Mouse (Mus musculus) forebrain, embryonic 10.5 days (tissue): Measurements from ENCODE around the gene Get4. TPM values are rescaled to one million over a fixed set of nuclear protein-coding genes. Genes with fewer than 3 reads are reported as not detected.
A peak's percentile ranks its signal among the peaks of the same experiment; 100 is the strongest.

ENCODE experiments used
- DNase-seq: peaks from one replicate; pipeline ENCODE4 v3.0.0-alpha.2; 2017; ENCODE audit warnings: low spot score; ENCODE audit errors: extremely low spot score
- H3K27ac ChIP-seq: fragments of 300-500 bp; sonication (generic); 2 replicates; pipeline ENCODE4 v1.5.1; 2016; ENCODE audit warnings: mild to moderate bottlenecking
- H3K27me3 ChIP-seq: fragments of 300-500 bp; sonication (generic); 2 replicates; pipeline ENCODE4 v1.6.1; 2016; ENCODE audit warnings: mild to moderate bottlenecking; ENCODE audit not compliant: poor library complexity, severe bottlenecking
- H3K36me3 ChIP-seq: fragments of 300-500 bp; sonication (generic); replicated peaks from 2 replicates; pipeline ENCODE4 v1.6.1; 2016; ENCODE audit warnings: mild to moderate bottlenecking, moderate library complexity
- H3K4me1 ChIP-seq: fragments of 300-500 bp; sonication (generic); 2 replicates; pipeline ENCODE4 v1.6.1; 2016
- H3K4me3 ChIP-seq: fragments of 300-500 bp; sonication (generic); 2 replicates; pipeline ENCODE4 v1.5.1; 2016; ENCODE audit warnings: mild to moderate bottlenecking, moderate library complexity
- H3K9me3 ChIP-seq: fragments of 300-500 bp; sonication (generic); 2 replicates; pipeline ENCODE4 v1.6.1; 2016; ENCODE audit warnings: mild to moderate bottlenecking, moderate library complexity
- WGBS: fragments of 180-500 bp; shearing (Covaris S2); methylation state at CpG from one replicate; pipeline ENCODE4 v1.1.7; 2016; 5-methylcytosine and 5-hydroxymethylcytosine counted together
- polyA plus RNA-seq: library from polyadenylated mRNA; unstranded; fragments of >200 nt; fragmentation: Nextera tagmentation; extraction: Ambion mirVana; gene quantifications from 2 replicates; pipeline ENCODE4 v1.2.1, GENCODE M21; 2016

Get4 gene
- polyA plus RNA-seq, 1 experiment from 2014 or later: 187 TPM

GRCm38 (mm10) chr5:139270806-139271521 is 18.8 kb downstream of the Get4 start:
- Histone ChIP-seq H3K36me3 (peaks cover 45% of the 10 kb centered on the region), H3K9me3 (no peaks in the 10 kb centered on the region), H3K4me3 (no peak overlapping the region), H3K4me1 (peaks cover 26% of the 10 kb centered on the region), H3K27ac (peak overlapping the region; percentile 13; the same call in 1 of the 2 replicates), H3K27me3 (no peaks in the 10 kb centered on the region)
- DNase-seq: no peak
- 71% methylated on average over 16 of the region's 16 CpGs for WGBS

- 62% methylated on average over 8 of the region's 8 CpGs for whole genome bisulfite sequencing
- Histone ChIP-seq H3K9me3 (no peaks in the 10 kb centered on the region), H3K4me1 (peaks cover 26% of the 10 kb centered on the region), H3K36me3 (peaks cover 34% of the 10 kb centered on the region), H3K27ac (peak overlapping the region; percentile 40; the same call in 1 of the 2 replicates), H3K27me3 (no peaks in the 10 kb centered on the region), H3K4me3 (no peak overlapping the region)
- DNase-seq: no peak
Observed at GRCm38 (mm10) chr5:139271994-139272554, 19.9 kb downstream of the Get4 start.

- DNase-seq: no peak
- Histone ChIP-seq H3K4me3 (no peak overlapping the region), H3K27me3 (no peaks in the 10 kb centered on the region), H3K27ac (no peak overlapping the region), H3K9me3 (no peaks in the 10 kb centered on the region), H3K36me3 (no peaks in the 10 kb centered on the region), H3K4me1 (peaks cover 17% of the 10 kb centered on the region)
- 89% methylated on average over 8 of the region's 8 CpGs for WGBS
Observed at GRCm38 (mm10) chr5:139277287-139277686, 25.2 kb downstream of the Get4 start.

- Histone ChIP-seq H3K9me3 (no peaks in the 10 kb centered on the region), H3K27ac (no peak overlapping the region), H3K4me1 (peaks cover 20% of the 10 kb centered on the region), H3K27me3 (no peaks in the 10 kb centered on the region), H3K36me3 (no peaks in the 10 kb centered on the region), H3K4me3 (no peak overlapping the region)
- no peak for DNase-seq
- 77% methylated on average over 10 of the region's 11 CpGs for WGBS
Observed at GRCm38 (mm10) chr5:139281373-139282112, 29.4 kb downstream of the Get4 start.

- H3K9me3 ChIP-seq: no peaks in the 10 kb centered on the region
- peaks cover 26% of the 10 kb centered on the region for H3K4me1 ChIP-seq
- H3K36me3 ChIP-seq: no peaks in the 10 kb centered on the region
- 6% methylated on average over 15 of the region's 15 CpGs for WGBS
- H3K27ac ChIP-seq: no peak overlapping the region
- H3K27me3 ChIP-seq: no peaks in the 10 kb centered on the region
- peak; percentile 82 for DNase-seq
- H3K4me3 ChIP-seq: no peak overlapping the region
Observed at GRCm38 (mm10) chr5:139282191-139282590, 30.1 kb downstream of the Get4 start.

- Histone ChIP-seq H3K4me3 (no peak overlapping the region), H3K27ac (no peak overlapping the region), H3K9me3 (no peaks in the 10 kb centered on the region), H3K27me3 (no peaks in the 10 kb centered on the region), H3K36me3 (no peaks in the 10 kb centered on the region), H3K4me1 (peaks cover 26% of the 10 kb centered on the region)
- WGBS: 93% methylated on average over 14 of the region's 14 CpGs
- DNase-seq: no peak
Observed at GRCm38 (mm10) chr5:139283460-139284180, 31.5 kb downstream of the Get4 start.

GRCm38 (mm10) chr5:139285383-139286067 is 33.4 kb downstream of the Get4 start:
- 53% methylated on average over 8 of the region's 8 CpGs for WGBS
- no peak overlapping the region for H3K4me3 ChIP-seq
- peaks cover 26% of the 10 kb centered on the region for H3K4me1 ChIP-seq
- H3K27me3 ChIP-seq: no peaks in the 10 kb centered on the region
- DNase-seq: no peak
- no peaks in the 10 kb centered on the region for H3K9me3 ChIP-seq
- H3K36me3 ChIP-seq: no peaks in the 10 kb centered on the region
- no peak overlapping the region for H3K27ac ChIP-seq

- 79% methylated on average over 14 of the region's 14 CpGs for WGBS
- Histone ChIP-seq H3K36me3 (no peaks in the 10 kb centered on the region), H3K27ac (no peak overlapping the region), H3K4me1 (peaks cover 26% of the 10 kb centered on the region), H3K4me3 (no peak overlapping the region), H3K27me3 (no peaks in the 10 kb centered on the region), H3K9me3 (no peaks in the 10 kb centered on the region)
- DNase-seq: no peak
Observed at GRCm38 (mm10) chr5:139286142-139286941, 34.2 kb downstream of the Get4 start.

- Histone ChIP-seq H3K9me3 (no peaks in the 10 kb centered on the region), H3K27me3 (no peaks in the 10 kb centered on the region), H3K4me3 (no peak overlapping the region), H3K27ac (peak overlapping the region; percentile 25; the same call in 1 of the 2 replicates), H3K4me1 (peaks cover 21% of the 10 kb centered on the region), H3K36me3 (no peaks in the 10 kb centered on the region)
- DNase-seq: no peak
- WGBS: 88% methylated on average over 5 of the region's 5 CpGs
Observed at GRCm38 (mm10) chr5:139287099-139287498, 35.0 kb downstream of the Get4 start.

GRCm38 (mm10) chr5:139287787-139288186 is 35.7 kb downstream of the Get4 start:
- no peak for DNase-seq
- 89% methylated on average over 4 of the region's 4 CpGs for WGBS
- Histone ChIP-seq H3K4me1 (peaks cover 21% of the 10 kb centered on the region), H3K4me3 (no peak overlapping the region), H3K9me3 (no peaks in the 10 kb centered on the region), H3K27ac (no peak overlapping the region), H3K27me3 (no peaks in the 10 kb centered on the region), H3K36me3 (no peaks in the 10 kb centered on the region)

- H3K4me3 ChIP-seq: no peak overlapping the region
- no peaks in the 10 kb centered on the region for H3K9me3 ChIP-seq
- no peak overlapping the region for H3K27ac ChIP-seq
- DNase-seq: no peak
- no peaks in the 10 kb centered on the region for H3K36me3 ChIP-seq
- H3K4me1 ChIP-seq: peaks cover 21% of the 10 kb centered on the region
- no peaks in the 10 kb centered on the region for H3K27me3 ChIP-seq
- 93% methylated on average over 4 of the region's 4 CpGs for WGBS
Observed at GRCm38 (mm10) chr5:139288591-139288990, 36.5 kb downstream of the Get4 start.
